Mouse (Mus musculus) ovary, postnatal 10 days (tissue): ENCODE measurements around the gene B230118H07Rik.
"Not testable (repeated sequence)": the region's sequence is repeated elsewhere in the genome, so short reads cannot be mapped to it uniquely, and the experiment has no call there.

Experiments used
- DNase-seq: peaks from one replicate; pipeline ENCODE4 v3.0.0; 2022; ENCODE audit warnings: low spot score

B230118H07Rik gene

GRCm38 (mm10) chr2:101591356-101591755 is 58.0 kb downstream of the B230118H07Rik start:
- DNase-seq, result no peak

- DNase-seq, result no peak
These were observed 67.9 kb downstream of the B230118H07Rik start for GRCm38 (mm10) chr2:101581418-101581817.

GRCm38 (mm10) chr2:101580977-101581376 is 68.4 kb downstream of the B230118H07Rik start:
- no peak for DNase-seq

GRCm38 (mm10) chr2:101580428-101580827 is 68.9 kb downstream of the B230118H07Rik start:
- no peak for DNase-seq

- DNase-seq, result no peak
These were observed 69.3 kb downstream of the B230118H07Rik start for GRCm38 (mm10) chr2:101580027-101580426.

- DNase-seq, result no peak
These were observed 72.1 kb downstream of the B230118H07Rik start for GRCm38 (mm10) chr2:101577243-101577642.

- no peak for DNase-seq
These were observed 80.1 kb downstream of the B230118H07Rik start for GRCm38 (mm10) chr2:101569230-101569629.

- no peak for DNase-seq
These were observed 81.8 kb downstream of the B230118H07Rik start for GRCm38 (mm10) chr2:101567490-101567889.

GRCm38 (mm10) chr2:101563776-101564175 is 85.6 kb downstream of the B230118H07Rik start:
- DNase-seq, result no peak

GRCm38 (mm10) chr2:101563206-101563605 is 86.1 kb downstream of the B230118H07Rik start:
- no peak for DNase-seq

GRCm38 (mm10) chr2:101559431-101559830 is 89.9 kb downstream of the B230118H07Rik start:
- no peak for DNase-seq

- no peak for DNase-seq
These were observed 93.4 kb downstream of the B230118H07Rik start for GRCm38 (mm10) chr2:101555886-101556285.

- no peak for DNase-seq
These were observed 95.5 kb downstream of the B230118H07Rik start for GRCm38 (mm10) chr2:101553851-101554250.

GRCm38 (mm10) chr2:101552301-101552700 is 97.0 kb downstream of the B230118H07Rik start:
- DNase-seq, result no peak

- DNase-seq, result no peak
These were observed 98.2 kb downstream of the B230118H07Rik start for GRCm38 (mm10) chr2:101551026-101551719.

GRCm38 (mm10) chr2:101550176-101550575 is 99.2 kb downstream of the B230118H07Rik start:
- no peak for DNase-seq

- DNase-seq, result no peak
These were observed 100.5 kb downstream of the B230118H07Rik start for GRCm38 (mm10) chr2:101548866-101549265.

- DNase-seq, result no peak
These were observed 103.7 kb downstream of the B230118H07Rik start for GRCm38 (mm10) chr2:101545593-101545992.

GRCm38 (mm10) chr2:101543704-101544417 is 105.5 kb downstream of the B230118H07Rik start:
- DNase-seq, result no peak

GRCm38 (mm10) chr2:101536887-101537286 is 112.4 kb downstream of the B230118H07Rik start:
- not testable (repeated sequence) for DNase-seq

- DNase-seq, result no peak
These were observed 115.6 kb downstream of the B230118H07Rik start for GRCm38 (mm10) chr2:101533741-101534140.

GRCm38 (mm10) chr2:101525503-101526381 is 123.6 kb downstream of the B230118H07Rik start:
- no peak for DNase-seq
